Mouse (Mus musculus): ENCODE measurements around the gene Arhgap8. TPM values are rescaled to one million over a fixed set of nuclear protein-coding genes. Genes with fewer than 3 reads are reported as not detected.

Arhgap8 gene
- polyA plus RNA-seq, 1 experiment from 2014 or later = 12.5 TPM

DNA sequence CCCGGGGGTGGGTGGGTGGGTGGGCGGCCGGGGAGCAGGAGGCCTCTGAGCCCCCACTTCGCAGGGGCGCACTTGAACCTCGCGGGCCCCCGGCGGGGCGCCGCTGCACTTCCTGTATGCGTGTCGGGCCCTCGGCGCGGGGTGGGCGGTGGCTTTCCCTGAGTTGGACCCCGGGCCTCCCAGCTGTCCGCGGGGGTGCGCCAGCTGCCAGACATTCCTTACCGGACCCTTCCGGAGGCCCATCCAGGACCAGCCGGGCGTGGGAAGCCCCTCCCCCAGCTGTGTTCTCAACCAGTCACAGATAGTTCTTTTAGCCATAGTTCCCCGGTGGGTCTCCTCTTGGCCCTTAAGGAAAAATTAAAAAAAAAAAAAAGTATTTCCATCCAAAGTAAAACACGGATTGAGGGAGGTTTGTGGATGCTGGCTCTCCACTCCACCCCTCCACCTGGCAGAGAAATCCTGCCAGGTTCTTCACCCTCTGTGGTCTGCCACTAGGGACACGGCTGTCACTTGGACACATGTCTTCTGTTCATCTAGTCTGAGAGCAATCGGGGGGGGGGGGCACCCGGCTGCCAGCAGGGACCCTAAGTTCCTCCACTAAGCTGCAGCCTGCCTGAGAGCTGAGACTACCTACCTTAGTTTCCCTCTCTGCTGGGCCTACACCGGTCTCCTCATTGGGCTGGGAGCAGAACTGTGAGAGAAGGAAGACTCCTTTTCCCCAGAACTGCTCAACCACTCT is 38.2 kb upstream of the Arhgap8 start:
- Histone ChIP-seq H3K4me1 (replicated peaks) (peaks cover 54% of the 10 kb centered on the region), H3K4me3 (replicated peaks) (peak overlapping the region; percentile 89), H3K27ac (peak overlapping the region; percentile 93), H3K27me3 (replicated peaks) (no peaks in the 10 kb centered on the region), H3K4me2 (replicated peaks) (peak overlapping the region; percentile 75), H3K36me3 (no peaks in the 10 kb centered on the region), H3K9me3 (no peaks in the 10 kb centered on the region), H3K9ac (peak overlapping the region; percentile 88)
- peak; percentile 58 for ATAC-seq
- WGBS = 4% methylated on average over 19 of the region's 31 CpGs

GRCm38 (mm10) chr15:84682206-84682605 is 37.6 kb upstream of the Arhgap8 start:
- WGBS = 56% methylated on average over 3 of the region's 3 CpGs
- Histone ChIP-seq H3K4me2 (replicated peaks) (peak overlapping the region; percentile 75), H3K4me3 (replicated peaks) (peak overlapping the region; percentile 89), H3K27ac (peak overlapping the region; percentile 93), H3K9me3 (no peaks in the 10 kb centered on the region), H3K4me1 (replicated peaks) (peaks cover 51% of the 10 kb centered on the region), H3K36me3 (no peaks in the 10 kb centered on the region), H3K9ac (peak overlapping the region; percentile 88), H3K27me3 (replicated peaks) (no peaks in the 10 kb centered on the region)
- ATAC-seq = no peak

DNA sequence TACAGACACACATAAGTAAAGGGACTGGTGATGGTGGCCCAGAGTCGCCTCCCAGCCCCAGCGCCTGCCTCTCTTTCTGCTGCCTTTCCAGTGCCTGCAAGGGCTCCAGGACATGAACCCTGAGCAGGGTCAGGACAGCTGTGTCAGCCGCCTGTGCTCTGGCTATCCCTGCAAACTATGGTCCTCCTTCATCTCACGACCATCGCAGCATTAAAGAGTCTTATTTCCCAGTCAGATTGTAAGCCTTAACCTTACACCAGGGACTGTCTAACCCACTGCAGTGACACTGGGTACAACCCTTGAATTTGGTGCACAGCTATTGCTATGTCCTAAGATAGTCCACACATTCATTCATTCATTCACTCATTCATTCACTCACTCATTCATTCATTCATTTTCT is 37.0 kb upstream of the Arhgap8 start:
- Histone ChIP-seq H3K9ac (peak overlapping the region; percentile 88), H3K4me1 (replicated peaks) (peaks cover 49% of the 10 kb centered on the region)

DNA sequence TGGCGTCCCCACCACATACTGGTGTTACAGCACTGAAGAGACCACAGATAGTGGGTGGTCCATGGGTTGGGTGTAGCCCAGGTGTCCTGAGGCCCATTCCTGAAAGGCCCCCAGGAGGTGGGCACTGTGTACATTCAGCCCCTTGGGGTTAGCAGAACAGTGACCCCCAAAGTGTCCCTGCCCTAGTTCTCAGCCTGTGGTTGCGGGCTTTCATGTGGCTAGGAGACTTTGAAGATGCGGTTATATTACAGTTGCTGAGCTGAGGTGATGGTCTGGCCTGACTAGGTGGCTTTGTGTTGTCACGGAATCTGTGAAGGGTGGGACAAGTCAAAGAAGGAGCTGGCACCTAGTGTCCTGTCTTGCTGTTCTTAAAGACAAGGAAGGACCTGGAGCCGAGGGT is 35.3 kb upstream of the Arhgap8 start:
- no peak for ATAC-seq
- H3K9me3 ChIP-seq = no peaks in the 10 kb centered on the region
- no peak overlapping the region for H3K4me2 ChIP-seq (replicated peaks)
- H3K27ac ChIP-seq = no peak overlapping the region
- H3K36me3 ChIP-seq = peaks cover 9% of the 10 kb centered on the region
- 74% methylated on average over 5 of the region's 5 CpGs for WGBS
- no peak overlapping the region for H3K9ac ChIP-seq
- no peak overlapping the region for H3K4me3 ChIP-seq (replicated peaks)
- H3K27me3 ChIP-seq (replicated peaks) = no peaks in the 10 kb centered on the region
- H3K4me1 ChIP-seq (replicated peaks) = peaks cover 45% of the 10 kb centered on the region

More for the DNA sequence above, 37.0 kb upstream of the Arhgap8 start:
- Histone ChIP-seq H3K27me3 (replicated peaks) (no peaks in the 10 kb centered on the region), H3K9me3 (no peaks in the 10 kb centered on the region), H3K4me3 (replicated peaks) (peak overlapping the region; percentile 89; the same call in 1 of the 2 replicates), H3K4me2 (replicated peaks) (peak overlapping the region; percentile 75), H3K27ac (peak overlapping the region; percentile 93; the same call in 1 of the 2 replicates), H3K36me3 (no peaks in the 10 kb centered on the region)
- WGBS = 74% methylated on average over 5 of the region's 5 CpGs
- ATAC-seq = no peak

- 61% methylated on average over 3 of the region's 3 CpGs for WGBS
- peaks cover 39% of the 10 kb centered on the region for H3K4me1 ChIP-seq (replicated peaks)
- no peak overlapping the region for H3K4me3 ChIP-seq (replicated peaks)
- no peak overlapping the region for H3K27ac ChIP-seq
- peaks cover 17% of the 10 kb centered on the region for H3K36me3 ChIP-seq
- ATAC-seq = no peak
- H3K9me3 ChIP-seq = no peaks in the 10 kb centered on the region
- H3K4me2 ChIP-seq (replicated peaks) = no peak overlapping the region
- no peak overlapping the region for H3K9ac ChIP-seq
- no peaks in the 10 kb centered on the region for H3K27me3 ChIP-seq (replicated peaks)
Observed at GRCm38 (mm10) chr15:84685417-84685816, 34.4 kb upstream of the Arhgap8 start.

DNA sequence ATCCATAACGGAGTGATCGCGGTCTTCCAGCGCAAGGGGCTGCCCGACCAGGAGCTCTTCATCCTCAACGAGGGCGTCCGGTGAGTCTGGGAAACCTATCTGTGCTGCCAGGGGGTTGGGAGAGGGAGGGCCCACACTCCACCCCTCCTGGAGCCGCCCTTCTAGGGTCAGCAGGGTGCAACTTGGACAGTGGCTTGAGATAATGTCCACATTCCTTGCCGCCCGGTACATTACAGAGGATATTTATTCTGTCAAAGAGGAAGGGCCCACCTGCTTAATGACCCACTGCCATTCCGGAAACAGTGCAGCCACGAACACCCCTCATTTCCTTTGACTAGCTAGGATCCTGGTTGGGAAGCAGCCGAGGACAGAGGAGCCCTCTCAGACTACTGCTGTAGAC is 31.9 kb upstream of the Arhgap8 start:
- Histone ChIP-seq H3K4me2 (replicated peaks) (no peak overlapping the region), H3K36me3 (peaks cover 40% of the 10 kb centered on the region), H3K4me3 (replicated peaks) (no peak overlapping the region), H3K27ac (0 out of 2 replicates have a peak overlapping the region, but pooled peaks have one; percentile 34), H3K27me3 (replicated peaks) (no peaks in the 10 kb centered on the region), H3K9ac (no peak overlapping the region), H3K9me3 (no peaks in the 10 kb centered on the region), H3K4me1 (replicated peaks) (peaks cover 26% of the 10 kb centered on the region)
- ATAC-seq = no peak
- 64% methylated on average over 14 of the region's 14 CpGs for WGBS

DNA sequence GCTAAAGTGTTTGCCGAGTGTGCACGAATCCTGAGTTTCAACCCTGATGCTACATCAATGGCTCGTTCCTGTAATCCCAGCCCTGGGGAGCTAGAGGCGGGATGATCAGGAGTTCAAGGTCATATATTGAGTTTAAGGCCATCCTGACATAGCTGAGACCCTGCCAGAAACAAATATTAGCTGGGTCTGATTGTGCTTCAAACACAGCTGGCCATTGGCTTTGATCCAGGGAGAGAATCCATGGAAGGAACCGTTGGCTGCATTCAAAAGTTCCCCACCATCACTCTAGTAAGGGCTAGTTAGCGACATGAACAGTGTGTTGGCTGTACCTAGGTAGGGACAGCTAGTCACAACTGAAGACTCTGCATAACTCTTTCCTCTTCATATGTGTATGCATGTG is 30.5 kb upstream of the Arhgap8 start:
- no peaks in the 10 kb centered on the region for H3K27me3 ChIP-seq (replicated peaks)
- ATAC-seq = no peak
- H3K9ac ChIP-seq = no peak overlapping the region
- no peak overlapping the region for H3K4me2 ChIP-seq (replicated peaks)
- no peaks in the 10 kb centered on the region for H3K9me3 ChIP-seq
- H3K36me3 ChIP-seq = peaks cover 53% of the 10 kb centered on the region
- H3K27ac ChIP-seq = no peak overlapping the region
- no peak overlapping the region for H3K4me3 ChIP-seq (replicated peaks)
- peaks cover 14% of the 10 kb centered on the region; the same call in 1 of the 2 replicates for H3K4me1 ChIP-seq (replicated peaks)
- WGBS = 76% methylated on average over 6 of the region's 6 CpGs

DNA sequence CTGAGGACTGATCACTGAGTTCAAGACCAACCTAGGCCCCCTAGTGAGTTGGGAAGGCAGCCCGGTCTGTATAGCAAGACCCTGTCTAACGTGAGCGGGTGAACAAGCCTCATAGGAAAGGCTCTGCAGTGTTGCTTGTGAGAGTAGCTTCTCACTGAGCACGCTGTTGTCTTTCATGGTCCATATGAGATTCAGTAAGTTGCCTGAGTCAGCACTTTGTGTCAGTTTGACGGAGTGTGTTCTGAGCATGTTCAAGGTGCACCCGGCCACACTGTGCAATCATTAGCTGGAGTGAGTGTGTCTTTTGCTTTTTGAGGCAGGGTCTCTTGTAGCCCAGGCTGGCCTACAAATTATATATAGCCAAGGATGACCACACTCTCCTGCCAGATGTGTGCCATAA is 28.3 kb upstream of the Arhgap8 start:
- no peaks in the 10 kb centered on the region for H3K27me3 ChIP-seq (replicated peaks)
- ATAC-seq = no peak
- H3K4me3 ChIP-seq (replicated peaks) = no peak overlapping the region
- no peaks in the 10 kb centered on the region for H3K9me3 ChIP-seq
- peaks cover 56% of the 10 kb centered on the region for H3K36me3 ChIP-seq
- H3K9ac ChIP-seq = no peak overlapping the region
- no peak overlapping the region for H3K27ac ChIP-seq
- H3K4me2 ChIP-seq (replicated peaks) = no peak overlapping the region
- peaks cover 11% of the 10 kb centered on the region; the same call in 1 of the 2 replicates for H3K4me1 ChIP-seq (replicated peaks)
- WGBS = 87% methylated on average over 6 of the region's 6 CpGs

- ATAC-seq = no peak
- WGBS = 93% methylated on average over 7 of the region's 7 CpGs
Observed at GRCm38 (mm10) chr15:84692645-84693044, 27.2 kb upstream of the Arhgap8 start.

DNA sequence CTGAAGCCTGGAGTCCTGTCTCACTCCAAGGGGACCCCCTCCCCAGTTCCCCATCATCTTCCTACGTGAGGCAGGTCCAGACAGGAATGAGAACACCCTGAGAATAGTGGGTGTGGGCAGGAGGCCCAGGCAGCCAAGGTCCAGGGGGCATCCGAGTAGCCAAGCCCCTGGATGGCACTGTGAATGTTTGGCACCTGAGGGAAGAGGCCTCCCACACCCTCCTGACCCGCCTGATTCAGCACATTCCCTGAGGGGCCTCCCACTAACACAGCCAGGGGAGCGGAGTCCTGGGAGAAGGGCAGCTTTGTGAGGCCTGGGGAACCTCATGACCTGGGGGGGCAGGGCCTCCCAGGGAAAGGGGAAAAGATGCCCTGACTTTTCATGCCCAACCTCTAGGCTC is 23.8 kb upstream of the Arhgap8 start:
- peak; percentile 65 for ATAC-seq
- no peaks in the 10 kb centered on the region for H3K27me3 ChIP-seq (replicated peaks)
- peak overlapping the region; percentile 56; the same call in 1 of the 2 replicates for H3K27ac ChIP-seq
- H3K36me3 ChIP-seq = peaks cover 41% of the 10 kb centered on the region
- no peaks in the 10 kb centered on the region for H3K9me3 ChIP-seq
- H3K4me3 ChIP-seq (replicated peaks) = no peak overlapping the region
- H3K4me1 ChIP-seq (replicated peaks) = peaks cover 7% of the 10 kb centered on the region; the same call in 1 of the 2 replicates
- no peak overlapping the region for H3K4me2 ChIP-seq (replicated peaks)
- H3K9ac ChIP-seq = no peak overlapping the region
- WGBS = 58% methylated on average over 4 of the region's 4 CpGs

More at GRCm38 (mm10) chr15:84692645-84693044, 27.2 kb upstream of the Arhgap8 start:
- no peak overlapping the region for H3K27ac ChIP-seq
- H3K9ac ChIP-seq = no peak overlapping the region
- no peak overlapping the region for H3K4me2 ChIP-seq (replicated peaks)
- no peaks in the 10 kb centered on the region for H3K9me3 ChIP-seq
- H3K4me1 ChIP-seq (replicated peaks) = peaks cover 7% of the 10 kb centered on the region; the same call in 1 of the 2 replicates
- H3K4me3 ChIP-seq (replicated peaks) = no peak overlapping the region
- H3K36me3 ChIP-seq = peaks cover 56% of the 10 kb centered on the region
- no peaks in the 10 kb centered on the region for H3K27me3 ChIP-seq (replicated peaks)

DNA sequence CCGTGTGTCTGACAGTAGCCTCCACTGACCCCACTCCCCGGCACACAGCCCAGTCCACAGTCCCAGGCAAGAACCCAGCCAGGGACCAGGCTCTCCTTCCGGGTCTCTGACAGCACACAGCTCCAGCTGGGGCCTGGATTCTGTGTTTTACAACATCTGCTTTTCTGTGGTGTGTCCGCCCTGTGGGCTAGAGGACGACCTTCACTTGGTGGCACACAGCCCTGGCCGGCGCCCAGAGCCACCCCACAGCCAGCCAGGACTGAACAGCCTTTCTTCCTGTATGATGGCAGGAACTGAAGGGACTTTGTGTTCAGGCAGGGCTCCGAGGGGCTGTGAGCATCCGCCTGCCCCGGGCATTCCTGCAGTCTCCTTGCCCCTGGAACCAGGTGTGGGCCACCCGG is 22.2 kb upstream of the Arhgap8 start:
- H3K27me3 ChIP-seq (replicated peaks) = no peaks in the 10 kb centered on the region
- no peak overlapping the region for H3K4me3 ChIP-seq (replicated peaks)
- H3K36me3 ChIP-seq = peaks cover 40% of the 10 kb centered on the region
- H3K4me2 ChIP-seq (replicated peaks) = no peak overlapping the region
- 61% methylated on average over 11 of the region's 11 CpGs for WGBS
- H3K27ac ChIP-seq = 0 out of 2 replicates have a peak overlapping the region, but pooled peaks have one; percentile 11
- no peak overlapping the region for H3K9ac ChIP-seq
- no peak for ATAC-seq
- peaks cover 7% of the 10 kb centered on the region; the same call in 1 of the 2 replicates for H3K4me1 ChIP-seq (replicated peaks)
- no peaks in the 10 kb centered on the region for H3K9me3 ChIP-seq

GRCm38 (mm10) chr15:84698189-84698588 is 21.7 kb upstream of the Arhgap8 start:
- no peak overlapping the region for H3K4me3 ChIP-seq (replicated peaks)
- H3K36me3 ChIP-seq = peaks cover 38% of the 10 kb centered on the region
- no peak for ATAC-seq
- no peak overlapping the region for H3K27ac ChIP-seq
- WGBS = 71% methylated on average over 2 of the region's 2 CpGs
- peaks cover 7% of the 10 kb centered on the region; the same call in 1 of the 2 replicates for H3K4me1 ChIP-seq (replicated peaks)
- H3K9me3 ChIP-seq = no peaks in the 10 kb centered on the region
- no peaks in the 10 kb centered on the region for H3K27me3 ChIP-seq (replicated peaks)
- H3K9ac ChIP-seq = no peak overlapping the region
- no peak overlapping the region for H3K4me2 ChIP-seq (replicated peaks)

Data from intestine, embryonic 15.5 days (tissue).